Mouse (Mus musculus) cerebellum, adult 2 months (tissue): ENCODE measurements around the gene Tmem108. TPM values are rescaled to one million over a fixed set of nuclear protein-coding genes. Genes with fewer than 3 reads are reported as not detected.
A peak's percentile ranks its signal among the peaks of the same experiment; 100 is the strongest.

Source experiments
- DNase-seq, 2 experiments: peaks; one replicate each; pipeline ENCODE4 v3.0.0; 2021
- H3K27ac ChIP-seq: fragments of 200-500 bp; 2 replicates; pipeline ENCODE4 v1.5.1; 2012; ENCODE audit warnings: low read length, control low read depth, inconsistent platforms; ENCODE audit not compliant: insufficient read depth
- H3K27me3 ChIP-seq: fragments of 200-500 bp; 2 replicates; pipeline ENCODE4 v1.6.1; 2012; ENCODE audit warnings: inconsistent platforms, mild to moderate bottlenecking, low read length, moderate library complexity; ENCODE audit not compliant: control insufficient read depth, insufficient read depth
- H3K4me1 ChIP-seq: fragments of 200-500 bp; 2 replicates; pipeline ENCODE4 v1.6.1; 2011; ENCODE audit warnings: low read length; ENCODE audit not compliant: control insufficient read depth, insufficient read depth
- H3K4me3 ChIP-seq: fragments of 200-500 bp; replicated peaks from 2 replicates; pipeline ENCODE3; 2011; ENCODE audit warnings: mild to moderate bottlenecking, low read depth, low read length, control low read depth; ENCODE audit not compliant: insufficient read depth
- CTCF ChIP-seq: fragments of 200-500 bp; IDR thresholded peaks from 2 replicates; pipeline ENCODE4 v1.5.1; 2011; ENCODE audit warnings: low read depth, mild to moderate bottlenecking, control low read depth, low read length, moderate library complexity, borderline replicate concordance; ENCODE audit not compliant: insufficient read depth
- POLR2A ChIP-seq: fragments of 200-500 bp; IDR thresholded peaks from 2 replicates; pipeline ENCODE4 v1.6.1; 2011; ENCODE audit warnings: low read length, control low read depth, borderline replicate concordance; ENCODE audit not compliant: insufficient read depth
- WGBS: fragments of 180-500 bp; shearing (Covaris S2); methylation state at CpG from one replicate; pipeline ENCODE4 v1.1.7; 2018; 5-methylcytosine and 5-hydroxymethylcytosine counted together
- polyA plus RNA-seq: library from polyadenylated mRNA; depleted of rRNA; stranded (reverse); fragments of >200 nt; gene quantifications from 2 replicates; pipeline ENCODE4 v1.2.3, GENCODE M21; 2012

Gene Tmem108
- polyA plus RNA-seq, 1 experiment, result 32.3 TPM

DNA sequence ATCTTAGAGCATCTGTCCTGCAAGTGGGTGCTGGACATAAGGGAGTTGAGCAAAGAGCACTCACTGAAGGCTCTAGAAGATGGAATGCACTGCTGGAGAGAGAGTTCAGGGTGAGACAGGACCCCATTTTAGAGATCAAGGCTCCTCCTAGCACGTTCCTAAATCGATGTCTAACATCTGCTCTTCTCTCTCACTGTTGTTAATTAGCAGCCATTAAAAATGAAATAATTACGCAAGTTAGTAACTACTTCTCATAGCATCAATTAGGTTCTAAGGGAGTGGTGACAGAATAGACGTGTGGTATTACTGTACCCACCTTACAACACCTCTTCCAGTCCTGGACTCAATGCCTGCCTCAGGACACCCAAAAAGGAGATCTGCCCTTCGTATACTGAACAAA, 103.7 kb downstream of the Tmem108 start:
- 85% methylated on average over 5 of the region's 5 CpGs for WGBS
- no peak overlapping the region for H3K27ac ChIP-seq
- no peak overlapping the region for H3K4me3 ChIP-seq
- TF ChIP-seq POLR2A, result no peak
- no peak for TF ChIP-seq CTCF
- no peak for DNase-seq
- H3K27me3 ChIP-seq, result no peaks in the 10 kb centered on the region
- H3K4me1 ChIP-seq, result peaks cover 12% of the 10 kb centered on the region

DNA sequence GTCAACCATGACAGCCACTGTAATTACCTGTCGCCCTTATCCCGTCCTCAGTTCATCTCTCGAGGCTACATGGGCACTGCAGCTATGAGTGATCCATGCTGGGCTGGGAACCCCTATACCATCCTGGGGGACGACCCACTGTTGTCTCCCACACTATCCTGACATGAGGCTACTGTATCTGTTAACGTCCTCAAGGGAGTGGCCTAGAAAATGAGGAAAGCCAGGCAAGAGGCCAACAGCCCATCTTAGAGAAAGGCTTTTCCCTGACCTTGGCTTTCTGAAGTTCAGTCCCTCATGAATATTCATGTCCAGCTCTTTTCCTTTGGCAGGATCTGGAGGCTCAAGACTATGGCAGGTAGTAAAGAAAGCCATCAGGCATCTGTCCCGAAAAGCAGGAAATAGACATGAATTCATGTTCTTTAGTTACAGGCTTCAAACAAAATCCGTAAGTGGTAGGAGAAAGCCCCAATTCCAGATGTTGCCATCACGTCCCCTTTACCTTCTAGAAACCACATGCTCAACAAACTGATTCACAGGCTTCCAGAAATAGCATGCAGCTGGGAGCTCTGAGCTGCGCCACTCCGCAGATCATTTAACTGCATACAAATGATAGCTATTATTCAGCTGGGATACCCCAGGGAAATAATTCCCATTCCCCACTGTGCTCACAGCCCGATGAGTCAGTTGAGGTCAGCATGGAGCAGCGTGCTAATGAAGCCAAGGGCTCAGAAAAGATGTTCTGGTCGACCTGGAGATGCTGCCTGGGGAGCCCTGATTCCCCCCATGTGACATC, 104.3 kb downstream of the Tmem108 start:
- DNase-seq, result no peak
- H3K27ac ChIP-seq, result no peak overlapping the region
- H3K4me3 ChIP-seq, result no peak overlapping the region
- 44% methylated on average over 13 of the region's 13 CpGs for WGBS
- H3K27me3 ChIP-seq, result no peaks in the 10 kb centered on the region
- H3K4me1 ChIP-seq, result peaks cover 14% of the 10 kb centered on the region
- TF ChIP-seq POLR2A, result no peak
- TF ChIP-seq CTCF, result no peak

DNA sequence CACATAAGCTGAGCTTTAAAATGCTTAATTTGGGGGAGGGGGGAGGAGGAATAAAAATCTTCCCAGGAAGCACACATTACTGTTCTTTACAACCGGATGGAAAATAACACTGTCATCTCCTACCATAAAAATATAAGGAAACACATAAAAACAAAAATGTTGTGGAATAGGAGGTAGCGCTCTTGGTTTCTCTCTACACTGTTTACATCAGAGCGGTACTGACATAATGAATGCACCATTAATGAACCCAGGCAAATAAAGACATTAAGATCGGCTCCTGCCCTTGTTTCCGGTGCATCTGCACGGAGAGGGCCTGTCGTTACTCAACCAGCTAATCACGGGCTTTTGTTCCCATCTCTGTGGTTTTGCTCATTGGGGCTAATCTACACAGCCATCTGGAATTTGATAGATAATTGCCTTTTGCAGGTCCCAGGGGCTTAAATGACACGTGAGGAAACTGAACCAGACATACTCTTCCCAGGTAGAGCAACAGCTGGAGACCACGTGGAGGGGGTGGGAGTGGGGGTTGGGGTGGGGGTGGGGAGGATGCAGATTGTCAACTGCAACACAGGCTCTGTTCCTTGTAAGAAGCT, 107.5 kb downstream of the Tmem108 start:
- no peak overlapping the region for H3K4me3 ChIP-seq
- no peaks in the 10 kb centered on the region for H3K27me3 ChIP-seq
- 51% methylated on average over 10 of the region's 10 CpGs for whole genome bisulfite sequencing
- TF ChIP-seq CTCF, result no peak
- no peak for TF ChIP-seq POLR2A
- no peak for DNase-seq
- peaks cover 20% of the 10 kb centered on the region for H3K4me1 ChIP-seq
- no peak overlapping the region for H3K27ac ChIP-seq

DNA sequence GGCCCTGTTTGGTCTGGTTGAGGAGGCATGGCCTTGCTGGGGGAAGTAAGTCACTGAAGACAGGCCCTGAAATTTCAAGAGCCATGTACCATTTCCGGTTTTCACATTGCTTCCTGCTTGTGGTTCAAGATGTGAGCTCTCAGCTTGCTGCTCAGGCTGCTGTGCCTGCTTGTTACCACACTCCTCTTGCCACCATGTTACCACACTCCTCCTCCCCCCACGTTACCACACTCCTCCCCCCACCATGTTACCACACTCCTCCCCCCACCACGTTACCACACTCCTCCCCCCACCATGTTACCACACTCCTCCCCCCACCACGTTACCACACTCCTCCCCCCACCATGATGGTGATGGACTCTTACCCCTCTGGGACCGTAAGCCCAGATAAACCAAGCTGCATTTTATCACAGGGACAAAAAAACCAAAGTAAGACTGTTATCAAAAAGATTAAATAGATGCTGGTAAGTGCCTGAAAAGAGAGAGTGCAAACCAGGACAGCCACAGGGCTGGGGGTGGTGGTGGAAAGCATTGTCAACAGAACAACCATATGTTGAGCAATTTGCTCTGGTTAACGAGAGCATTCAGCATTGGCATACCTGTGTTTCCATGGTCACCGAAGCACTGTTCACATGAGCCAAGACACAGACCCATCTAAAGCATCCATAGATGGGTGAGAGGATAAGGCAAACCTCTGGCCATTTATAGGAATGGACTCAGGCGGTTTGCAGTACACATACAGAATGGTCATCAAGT, 109.3 kb downstream of the Tmem108 start:
- H3K4me3 ChIP-seq, result no peak overlapping the region
- H3K4me1 ChIP-seq, result peaks cover 19% of the 10 kb centered on the region
- 54% methylated on average over 8 of the region's 8 CpGs for WGBS
- H3K27ac ChIP-seq, result no peak overlapping the region
- peak in 1 of 2 experiments; percentile 54 for DNase-seq
- H3K27me3 ChIP-seq, result no peaks in the 10 kb centered on the region
- TF ChIP-seq POLR2A (no peak), CTCF (no peak)

DNA sequence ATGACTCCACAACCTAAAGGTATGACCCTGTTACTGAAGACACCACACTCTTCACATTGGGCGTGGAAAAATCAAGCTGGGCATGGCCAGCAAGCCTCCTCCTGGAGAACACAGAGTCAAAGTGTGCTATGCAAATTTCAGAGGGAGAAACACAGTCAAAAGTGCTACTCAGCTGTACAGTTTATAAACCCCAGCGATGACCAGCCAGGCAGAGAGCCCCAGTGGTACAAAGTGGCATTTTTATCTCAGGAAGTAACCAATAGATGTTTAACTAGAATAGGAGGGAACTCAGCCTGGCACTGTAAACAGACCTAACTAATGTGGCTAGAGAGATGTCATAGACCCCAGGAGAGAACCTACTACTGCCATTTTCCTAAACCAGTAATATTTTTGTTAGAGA, 115.0 kb downstream of the Tmem108 start:
- no peak for DNase-seq
- Histone ChIP-seq H3K4me1 (peaks cover 15% of the 10 kb centered on the region), H3K27ac (no peak overlapping the region), H3K27me3 (no peaks in the 10 kb centered on the region), H3K4me3 (no peak overlapping the region)
- WGBS, result 86% methylated on average over 2 of the region's 2 CpGs
- TF ChIP-seq POLR2A (no peak), CTCF (no peak)

DNA sequence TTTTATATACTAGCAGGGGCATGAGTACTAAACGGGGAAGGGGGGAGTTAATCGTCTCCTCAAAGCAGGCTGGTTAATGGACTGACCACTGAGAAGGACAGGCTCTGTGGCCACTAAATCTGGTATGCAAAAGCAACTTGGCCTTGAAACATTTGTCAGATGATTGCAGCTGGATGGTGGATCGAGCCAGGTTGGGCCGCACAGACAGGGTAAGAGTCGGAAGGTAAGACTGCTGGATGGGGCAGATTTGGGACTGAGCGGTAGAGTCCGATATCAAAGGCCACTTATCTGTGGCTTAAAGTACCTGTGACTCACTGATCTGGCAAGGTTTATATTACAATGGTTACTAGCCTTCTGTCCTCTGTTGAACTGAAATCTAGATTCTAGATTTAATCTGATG, 115.9 kb downstream of the Tmem108 start:
- H3K27me3 ChIP-seq, result no peaks in the 10 kb centered on the region
- H3K27ac ChIP-seq, result no peak overlapping the region
- 79% methylated on average over 7 of the region's 7 CpGs for WGBS
- H3K4me1 ChIP-seq, result peaks cover 15% of the 10 kb centered on the region
- H3K4me3 ChIP-seq, result no peak overlapping the region
- TF ChIP-seq CTCF, result no peak
- TF ChIP-seq POLR2A, result no peak
- no peak for DNase-seq

DNA sequence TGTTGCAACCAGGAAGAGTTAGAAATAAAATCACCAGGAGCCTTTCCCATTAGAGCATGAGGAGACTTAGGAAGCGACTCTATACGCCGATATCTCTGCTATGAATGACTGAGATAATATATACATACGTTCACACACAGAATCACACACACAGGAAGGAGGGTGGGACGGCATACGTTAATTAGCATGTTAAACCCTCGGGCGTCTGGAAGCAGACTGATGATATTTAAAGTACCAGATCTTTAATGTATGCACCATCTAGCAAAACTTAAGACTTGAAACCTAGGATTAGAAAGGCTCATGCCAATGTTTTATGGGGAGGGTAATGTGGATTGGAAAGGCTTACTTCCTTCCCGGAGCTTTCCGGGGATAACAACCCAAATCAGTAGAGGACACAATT, 119.3 kb downstream of the Tmem108 start:
- peaks cover 25% of the 10 kb centered on the region; the same call in 1 of the 2 replicates for H3K4me1 ChIP-seq
- WGBS, result 72% methylated on average over 10 of the region's 10 CpGs
- DNase-seq, result no peak
- no peak for TF ChIP-seq POLR2A
- TF ChIP-seq CTCF, result no peak
- H3K27me3 ChIP-seq, result no peaks in the 10 kb centered on the region
- H3K27ac ChIP-seq, result no peak overlapping the region
- no peak overlapping the region for H3K4me3 ChIP-seq
